Mouse (Mus musculus) testis, adult 2 months (tissue): ENCODE data around the gene Zfp382. TPM values are rescaled to one million over a fixed set of nuclear protein-coding genes. Genes with fewer than 3 reads are reported as not detected.

ENCODE experiments used
- H3K27ac ChIP-seq: fragments of 200-500 bp; 2 replicates; pipeline ENCODE4 v1.5.1; 2012; ENCODE audit warnings: low read depth, low read length; ENCODE audit not compliant: control insufficient read depth, insufficient read depth
- H3K27me3 ChIP-seq: fragments of 200-500 bp; 2 replicates; pipeline ENCODE4 v1.6.1; 2012; ENCODE audit warnings: mild to moderate bottlenecking, low read length, moderate library complexity; ENCODE audit not compliant: control insufficient read depth, insufficient read depth
- H3K36me3 ChIP-seq: fragments of 200-500 bp; 2 replicates; pipeline ENCODE4 v1.6.1; 2012; ENCODE audit warnings: mild to moderate bottlenecking, low read length; ENCODE audit not compliant: control insufficient read depth, insufficient read depth
- H3K4me1 ChIP-seq: fragments of 200-500 bp; 2 replicates; pipeline ENCODE4 v1.6.1; 2012; ENCODE audit warnings: low read length; ENCODE audit not compliant: control insufficient read depth, insufficient read depth
- H3K4me3 ChIP-seq: fragments of 200-500 bp; 2 replicates; pipeline ENCODE4 v1.5.1; 2012; ENCODE audit warnings: low read depth, mild to moderate bottlenecking, low read length, moderate library complexity, mixed read lengths; ENCODE audit not compliant: control insufficient read depth
- CTCF ChIP-seq: fragments of 200-500 bp; IDR thresholded peaks from 2 replicates; pipeline ENCODE4 v1.5.1; 2012; ENCODE audit warnings: low read depth, mild to moderate bottlenecking, inconsistent platforms, low read length, moderate library complexity; ENCODE audit not compliant: control insufficient read depth, insufficient read depth, insufficient replicate concordance
- POLR2A ChIP-seq: fragments of 200-500 bp; IDR thresholded peaks from 2 replicates; pipeline ENCODE4 v1.6.1; 2012; ENCODE audit warnings: low read depth, mild to moderate bottlenecking, inconsistent platforms, low read length, moderate library complexity; ENCODE audit not compliant: control insufficient read depth
- polyA plus RNA-seq: library from polyadenylated mRNA; depleted of rRNA; stranded (reverse); fragments of >200 nt; gene quantifications from 2 replicates; pipeline ENCODE4 v1.2.3, GENCODE M21; 2012

The Zfp382 gene
- polyA plus RNA-seq, 1 experiment = 4.9 TPM

GRCm38 (mm10) chr7:30129900-30130299 lies 8.2 kb downstream of the Zfp382 start:
- Histone ChIP-seq H3K4me3 (no peak overlapping the region), H3K36me3 (peaks cover 2% of the 10 kb centered on the region), H3K27me3 (no peaks in the 10 kb centered on the region), H3K4me1 (no peaks in the 10 kb centered on the region), H3K27ac (no peak overlapping the region)
- TF ChIP-seq CTCF (no peak), POLR2A (no peak)

GRCm38 (mm10) chr7:30132396-30132795 lies 10.7 kb downstream of the Zfp382 start:
- H3K27me3 ChIP-seq = no peaks in the 10 kb centered on the region

DNA sequence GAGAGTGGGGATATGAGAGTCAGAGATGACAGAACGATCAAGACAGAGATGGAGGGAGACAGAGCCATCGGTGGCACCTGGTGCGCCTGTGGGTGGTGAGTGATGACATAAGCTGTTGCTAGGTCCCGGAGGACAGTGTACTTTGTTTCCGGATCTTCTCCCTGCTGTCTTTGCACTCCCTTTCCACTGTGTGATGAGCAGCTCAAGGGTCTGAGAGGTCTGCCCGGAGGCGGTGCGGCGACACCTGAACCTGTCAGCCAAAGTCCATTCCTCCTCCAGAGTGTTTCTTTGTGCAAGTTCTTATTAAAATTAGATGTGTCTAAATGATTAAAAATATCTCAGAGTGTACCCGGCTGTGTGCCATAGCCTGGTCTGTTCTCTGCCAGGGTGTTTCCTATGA lies 15.1 kb downstream of the Zfp382 start:
- no peak overlapping the region for H3K27ac ChIP-seq
- no peak overlapping the region for H3K4me3 ChIP-seq
- H3K4me1 ChIP-seq = no peaks in the 10 kb centered on the region
- H3K27me3 ChIP-seq = no peaks in the 10 kb centered on the region
- H3K36me3 ChIP-seq = no peaks in the 10 kb centered on the region; the same call in 1 of the 2 replicates
- TF ChIP-seq CTCF (no peak), POLR2A (no peak)

More at GRCm38 (mm10) chr7:30132396-30132795, 10.7 kb downstream of the Zfp382 start:
- H3K4me3 ChIP-seq = no peak overlapping the region
- TF ChIP-seq POLR2A = no peak
- TF ChIP-seq CTCF = no peak
- H3K4me1 ChIP-seq = no peaks in the 10 kb centered on the region
- peaks cover 2% of the 10 kb centered on the region for H3K36me3 ChIP-seq
- no peak overlapping the region for H3K27ac ChIP-seq

- Histone ChIP-seq H3K4me3 (peak overlapping the region; percentile 83), H3K27me3 (no peaks in the 10 kb centered on the region), H3K36me3 (no peaks in the 10 kb centered on the region), H3K4me1 (peaks cover 8% of the 10 kb centered on the region), H3K27ac (no peak overlapping the region)
- TF ChIP-seq CTCF (no peak), POLR2A (no peak)
These were observed 21.4 kb downstream of the Zfp382 start for GRCm38 (mm10) chr7:30143170-30143554.

- Histone ChIP-seq H3K4me1 (peaks cover 8% of the 10 kb centered on the region), H3K36me3 (no peaks in the 10 kb centered on the region), H3K27me3 (no peaks in the 10 kb centered on the region), H3K27ac (no peak overlapping the region), H3K4me3 (peak overlapping the region; percentile 83)
- TF ChIP-seq CTCF (no peak), POLR2A (no peak)
These were observed 21.9 kb downstream of the Zfp382 start for GRCm38 (mm10) chr7:30143555-30144209.

DNA sequence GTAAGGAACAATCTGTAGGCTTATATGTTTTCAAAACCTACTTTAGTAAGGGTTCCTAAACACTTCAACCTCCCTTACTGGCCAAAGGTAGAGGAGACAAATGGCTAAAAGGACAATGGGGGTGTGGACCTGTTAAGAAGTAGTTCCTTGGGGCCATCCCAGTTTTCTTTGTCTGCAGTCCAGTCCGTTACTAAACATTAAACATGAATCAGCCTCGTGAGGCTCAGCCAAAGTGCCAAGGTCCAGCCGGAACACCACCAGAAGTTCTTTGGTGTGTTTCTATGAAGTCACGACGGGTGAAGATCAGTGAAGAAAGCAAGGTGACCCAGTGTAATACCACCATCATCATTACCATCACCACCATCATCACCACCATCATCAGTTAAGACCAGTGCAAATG lies 25.3 kb downstream of the Zfp382 start:
- no peaks in the 10 kb centered on the region for H3K36me3 ChIP-seq
- TF ChIP-seq CTCF (no peak), POLR2A (no peak)
- no peaks in the 10 kb centered on the region for H3K27me3 ChIP-seq
- no peak overlapping the region for H3K4me3 ChIP-seq
- no peak overlapping the region for H3K27ac ChIP-seq
- peaks cover 8% of the 10 kb centered on the region for H3K4me1 ChIP-seq

DNA sequence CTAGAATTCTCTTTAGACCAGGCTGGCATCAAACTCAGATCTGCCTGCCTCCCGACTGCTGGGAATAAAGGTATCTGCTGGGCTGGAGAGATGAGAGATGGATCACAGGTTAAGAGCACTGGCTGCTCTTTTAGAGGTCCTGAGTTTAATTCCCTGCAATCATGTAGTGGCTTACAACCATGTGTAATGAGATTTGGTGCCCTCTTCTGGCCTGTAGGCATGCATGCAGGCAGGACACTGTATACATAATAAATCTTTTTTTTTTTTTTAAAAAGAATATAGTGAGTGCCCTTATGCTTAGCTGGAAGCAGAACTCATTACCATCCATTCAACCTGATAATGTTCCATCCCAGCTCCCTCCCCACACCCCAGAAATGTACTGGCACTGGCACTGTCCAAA lies 32.3 kb downstream of the Zfp382 start:
- TF ChIP-seq CTCF = no peak
- TF ChIP-seq POLR2A = no peak

GRCm38 (mm10) chr7:30155507-30155906 lies 33.8 kb downstream of the Zfp382 start:
- no peaks in the 10 kb centered on the region; the same call in 1 of the 2 replicates for H3K36me3 ChIP-seq

More for the DNA sequence above, 32.3 kb downstream of the Zfp382 start:
- Histone ChIP-seq H3K27me3 (no peaks in the 10 kb centered on the region), H3K27ac (no peak overlapping the region), H3K4me3 (no peak overlapping the region), H3K4me1 (no peaks in the 10 kb centered on the region), H3K36me3 (no peaks in the 10 kb centered on the region)

More at GRCm38 (mm10) chr7:30155507-30155906, 33.8 kb downstream of the Zfp382 start:
- no peak overlapping the region for H3K27ac ChIP-seq
- TF ChIP-seq POLR2A = no peak
- no peak for TF ChIP-seq CTCF
- H3K27me3 ChIP-seq = no peaks in the 10 kb centered on the region
- H3K4me1 ChIP-seq = no peaks in the 10 kb centered on the region
- H3K4me3 ChIP-seq = no peak overlapping the region
